Mouse (Mus musculus): ENCODE results near the gene Gm11099. TPM values are rescaled to one million over a fixed set of nuclear protein-coding genes. Genes with fewer than 3 reads are reported as not detected.

Gene Gm11099
- polyA plus RNA-seq, 1 experiment from 2014 or later, result not detected

DNA sequence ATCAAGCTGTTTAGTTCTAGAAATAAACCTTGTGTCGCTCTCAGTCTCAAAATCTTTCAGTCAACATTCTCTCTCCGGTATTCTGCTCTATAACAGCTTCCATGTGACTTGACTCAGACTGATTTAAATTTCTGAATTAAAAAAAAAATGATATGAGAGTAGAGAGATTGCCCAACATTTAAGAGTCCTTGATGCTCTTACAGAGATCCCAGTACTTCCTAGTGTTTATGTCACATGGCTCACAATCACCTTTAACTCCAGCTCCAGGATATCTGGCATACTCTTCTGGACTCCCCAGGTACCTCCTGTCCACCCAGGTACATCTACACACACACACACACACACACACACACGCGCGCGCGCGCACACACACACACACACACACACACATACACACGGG, 53.1 kb downstream of the Gm11099 start:
- no peaks in the 10 kb centered on the region for H3K36me3 ChIP-seq
- peaks cover 2% of the 10 kb centered on the region; the same call in 1 of the 2 replicates for H3K4me1 ChIP-seq
- no peak overlapping the region for H3K27ac ChIP-seq
- no peak for ATAC-seq (ENCODE audit: insufficient number of reproducible peaks, insufficient read depth, low FRiP score, low TSS enrichment, low read depth)
- 95% methylated on average over 9 of the region's 9 CpGs for WGBS
- no peak overlapping the region for H3K9ac ChIP-seq
- H3K4me2 ChIP-seq, result no peak overlapping the region
- no peaks in the 10 kb centered on the region; the same call in 1 of the 2 replicates for H3K9me3 ChIP-seq
- no peaks in the 10 kb centered on the region; the same call in 1 of the 2 replicates for H3K27me3 ChIP-seq
- no peak overlapping the region for H3K4me3 ChIP-seq

DNA sequence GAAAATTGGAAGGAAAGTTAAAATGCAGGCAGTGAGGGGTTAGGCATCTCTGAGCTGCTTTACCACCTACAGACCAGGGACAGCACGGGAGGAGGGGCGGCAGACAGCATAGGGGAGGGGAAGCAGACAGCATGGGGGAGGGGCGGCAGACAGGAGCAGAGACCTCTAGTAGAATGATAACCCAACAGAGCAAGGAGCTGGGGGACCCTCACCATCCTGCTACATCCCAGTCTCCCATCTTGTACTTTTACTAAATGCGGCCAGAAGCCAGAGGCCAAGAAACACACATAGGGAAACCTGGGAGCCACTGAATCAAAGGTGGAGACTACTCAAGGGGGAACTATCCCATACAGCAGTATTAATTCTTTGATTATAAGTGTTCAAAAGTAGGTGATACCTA, 59.1 kb downstream of the Gm11099 start:
- H3K9ac ChIP-seq, result no peak overlapping the region
- no peaks in the 10 kb centered on the region for H3K27me3 ChIP-seq
- H3K4me3 ChIP-seq, result no peak overlapping the region
- no peaks in the 10 kb centered on the region for H3K36me3 ChIP-seq
- no peaks in the 10 kb centered on the region for H3K4me1 ChIP-seq
- 51% methylated on average over 4 of the region's 4 CpGs for WGBS
- no peak for ATAC-seq (ENCODE audit: insufficient number of reproducible peaks, insufficient read depth, low FRiP score, low TSS enrichment, low read depth)
- no peak overlapping the region for H3K4me2 ChIP-seq
- H3K9me3 ChIP-seq, result no peaks in the 10 kb centered on the region; the same call in 1 of the 2 replicates
- no peak overlapping the region for H3K27ac ChIP-seq

DNA sequence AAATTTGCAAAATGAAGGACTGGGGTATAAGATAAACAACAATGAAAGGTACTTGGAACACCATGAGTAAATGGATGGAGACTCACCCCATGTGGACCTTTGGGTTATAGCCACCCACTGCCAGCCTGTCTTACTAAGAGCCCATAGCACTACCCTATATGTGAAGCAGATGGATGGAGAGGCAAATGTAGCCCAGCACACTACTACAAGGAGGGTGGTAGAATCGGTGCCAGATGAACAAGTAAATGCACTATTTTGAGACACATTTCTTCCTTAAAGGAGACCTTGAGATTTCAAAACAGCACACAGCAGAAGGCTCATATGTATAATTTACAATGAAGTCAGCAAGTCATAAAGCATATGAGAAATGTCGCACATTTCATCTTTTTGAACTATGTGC, 66.3 kb downstream of the Gm11099 start:
- no peak overlapping the region for H3K4me3 ChIP-seq
- no peak for ATAC-seq (ENCODE audit: insufficient number of reproducible peaks, insufficient read depth, low FRiP score, low TSS enrichment, low read depth)
- H3K4me2 ChIP-seq, result no peak overlapping the region
- H3K36me3 ChIP-seq, result no peaks in the 10 kb centered on the region
- no peaks in the 10 kb centered on the region for H3K4me1 ChIP-seq
- no peaks in the 10 kb centered on the region for H3K9me3 ChIP-seq
- 94% methylated on average over 2 of the region's 2 CpGs for WGBS
- H3K9ac ChIP-seq, result no peak overlapping the region
- no peaks in the 10 kb centered on the region for H3K27me3 ChIP-seq
- H3K27ac ChIP-seq, result no peak overlapping the region

DNA sequence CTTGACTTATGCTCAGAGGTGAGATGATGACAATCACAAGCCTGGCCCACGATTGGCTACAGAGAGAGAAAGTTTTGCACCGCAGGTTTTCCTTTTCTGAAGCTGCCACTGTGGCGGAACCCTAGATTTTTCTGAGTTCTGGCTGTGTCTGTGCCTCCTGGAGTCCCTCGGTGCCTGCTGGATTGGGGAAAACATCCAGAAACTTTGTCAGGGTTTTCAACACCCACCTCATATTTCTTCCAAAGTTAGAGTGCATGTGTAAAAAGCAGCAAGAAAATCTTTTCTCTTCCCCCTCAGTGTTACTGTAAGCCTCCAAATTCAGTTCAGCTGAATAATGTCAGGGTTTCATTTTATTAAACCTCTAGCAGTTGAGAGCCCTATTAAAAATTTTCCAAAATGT, 82.1 kb downstream of the Gm11099 start:
- no peak overlapping the region for H3K4me2 ChIP-seq
- H3K4me1 ChIP-seq, result no peaks in the 10 kb centered on the region
- no peaks in the 10 kb centered on the region for H3K9me3 ChIP-seq
- no peak overlapping the region for H3K4me3 ChIP-seq
- H3K9ac ChIP-seq, result no peak overlapping the region
- H3K36me3 ChIP-seq, result no peaks in the 10 kb centered on the region
- no peak for ATAC-seq (ENCODE audit: insufficient number of reproducible peaks, insufficient read depth, low FRiP score, low TSS enrichment, low read depth)
- 74% methylated on average over 4 of the region's 4 CpGs for WGBS
- no peak overlapping the region for H3K27ac ChIP-seq
- H3K27me3 ChIP-seq, result no peaks in the 10 kb centered on the region

DNA sequence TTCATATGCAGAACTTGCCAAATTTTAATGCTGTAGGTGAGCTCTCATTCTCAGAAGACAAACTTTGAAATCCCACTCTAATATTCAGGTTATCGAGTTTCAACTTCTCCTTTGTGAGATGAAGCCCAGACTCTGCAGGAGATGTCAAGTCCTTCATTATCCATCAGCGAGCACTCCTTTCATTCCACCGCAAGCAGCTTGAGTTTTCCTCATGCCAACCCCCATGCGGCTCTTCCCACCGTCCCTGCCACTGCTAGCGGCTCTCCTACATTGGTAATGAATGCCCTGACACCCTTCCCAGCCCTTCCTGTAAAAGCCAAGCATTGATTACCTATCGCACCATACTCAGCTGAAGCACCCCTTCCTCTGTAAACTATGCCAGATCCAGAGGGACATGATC, 89.6 kb downstream of the Gm11099 start:
- Histone ChIP-seq H3K4me1 (no peaks in the 10 kb centered on the region), H3K27ac (no peak overlapping the region), H3K4me2 (no peak overlapping the region), H3K9me3 (no peaks in the 10 kb centered on the region), H3K27me3 (no peaks in the 10 kb centered on the region), H3K4me3 (no peak overlapping the region), H3K9ac (no peak overlapping the region), H3K36me3 (no peaks in the 10 kb centered on the region)
- WGBS, result 80% methylated on average over 7 of the region's 7 CpGs
- no peak for ATAC-seq (ENCODE audit: insufficient number of reproducible peaks, insufficient read depth, low FRiP score, low TSS enrichment, low read depth)

DNA sequence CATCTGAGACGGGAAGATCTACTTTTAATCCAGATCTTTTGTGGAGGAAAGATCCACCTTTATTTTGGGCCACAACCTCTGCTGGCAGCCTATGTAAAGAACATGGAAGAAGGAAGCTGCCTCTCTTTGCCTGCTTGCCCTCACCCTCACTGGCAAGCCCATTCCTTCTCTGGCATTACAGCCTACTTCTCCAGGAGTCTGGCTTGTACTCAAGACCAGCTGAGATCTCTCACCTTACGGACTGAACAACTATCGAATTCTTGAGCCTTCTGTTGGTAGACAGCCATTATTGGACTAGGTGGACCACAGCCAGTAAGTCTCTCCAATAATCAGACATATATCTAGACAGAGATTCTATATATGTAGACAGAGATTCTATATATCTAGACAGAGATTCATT, 92.9 kb downstream of the Gm11099 start:
- no peak overlapping the region for H3K4me3 ChIP-seq
- no peaks in the 10 kb centered on the region for H3K4me1 ChIP-seq
- H3K9me3 ChIP-seq, result no peaks in the 10 kb centered on the region
- H3K9ac ChIP-seq, result no peak overlapping the region
- H3K36me3 ChIP-seq, result no peaks in the 10 kb centered on the region
- WGBS, result 81% methylated on average over 3 of the region's 3 CpGs
- no peak for ATAC-seq (ENCODE audit: insufficient number of reproducible peaks, insufficient read depth, low FRiP score, low TSS enrichment, low read depth)
- H3K27ac ChIP-seq, result no peak overlapping the region
- no peak overlapping the region for H3K4me2 ChIP-seq
- H3K27me3 ChIP-seq, result no peaks in the 10 kb centered on the region

DNA sequence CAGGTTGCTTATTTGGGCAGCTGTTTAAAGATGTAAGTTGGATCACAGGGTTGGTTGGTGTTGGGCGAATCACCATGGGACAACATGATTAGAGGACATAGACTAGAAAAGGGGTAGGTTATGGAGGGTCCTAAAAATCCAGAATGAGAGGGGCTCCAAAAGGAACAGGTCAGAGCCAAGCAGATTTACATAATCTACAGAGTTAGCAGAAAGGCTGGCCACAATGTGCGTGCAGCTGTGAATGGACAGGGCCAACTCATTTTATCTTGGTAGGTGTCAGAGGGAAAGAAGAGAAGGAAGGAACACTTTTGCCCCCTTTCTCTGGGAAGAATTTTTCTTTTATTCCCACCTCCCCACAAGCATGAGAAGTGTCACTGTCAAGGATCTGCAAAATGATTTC, 97.1 kb downstream of the Gm11099 start:
- ATAC-seq (ENCODE audit: insufficient number of reproducible peaks, insufficient read depth, low FRiP score, low TSS enrichment, low read depth), result no peak
- Histone ChIP-seq H3K4me3 (no peak overlapping the region), H3K27me3 (no peaks in the 10 kb centered on the region), H3K9me3 (no peaks in the 10 kb centered on the region), H3K4me2 (no peak overlapping the region), H3K36me3 (no peaks in the 10 kb centered on the region), H3K27ac (no peak overlapping the region), H3K4me1 (no peaks in the 10 kb centered on the region), H3K9ac (no peak overlapping the region)
- WGBS, result 80% methylated on average over 2 of the region's 2 CpGs

DNA sequence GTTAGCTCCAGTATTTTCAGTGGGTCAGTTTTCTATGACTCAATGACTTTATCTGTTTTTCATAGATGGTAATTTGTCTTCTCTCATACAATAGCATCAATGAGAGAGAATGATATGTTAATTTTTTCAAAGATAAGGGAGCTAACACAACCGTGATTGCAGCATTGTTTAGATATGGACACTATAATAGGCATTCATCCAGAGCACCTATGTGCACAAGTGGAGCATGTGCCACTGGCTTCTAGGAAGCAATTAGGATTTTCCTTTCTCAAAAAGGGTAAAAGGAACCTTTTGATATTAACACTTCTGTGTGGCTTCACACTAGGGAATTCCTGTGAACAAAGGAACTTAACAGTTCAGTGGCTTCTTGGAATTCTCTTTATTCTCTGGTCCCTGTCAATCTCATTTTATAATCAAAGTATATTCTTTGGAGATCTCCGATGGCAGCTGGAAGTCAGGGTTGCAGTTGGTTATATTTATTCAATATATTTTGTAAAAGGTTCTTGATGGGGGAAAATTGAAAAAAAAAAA, 97.6 kb downstream of the Gm11099 start:
- no peaks in the 10 kb centered on the region for H3K4me1 ChIP-seq
- no peak overlapping the region for H3K27ac ChIP-seq
- H3K4me3 ChIP-seq, result no peak overlapping the region
- no peak overlapping the region for H3K9ac ChIP-seq
- no peaks in the 10 kb centered on the region for H3K9me3 ChIP-seq
- ATAC-seq (ENCODE audit: insufficient number of reproducible peaks, insufficient read depth, low FRiP score, low TSS enrichment, low read depth), result no peak
- WGBS, result 64% methylated on average over 2 of the region's 2 CpGs
- no peaks in the 10 kb centered on the region for H3K36me3 ChIP-seq
- H3K27me3 ChIP-seq, result no peaks in the 10 kb centered on the region
- H3K4me2 ChIP-seq, result no peak overlapping the region

Measured in embryonic facial prominence, embryonic 13.5 days (tissue).